Mouse (Mus musculus): ENCODE measurements at regions not wholly inside any gene's neighbourhood (a gene's known extent, or its start where the extent isn't known, plus 50 kb on each side); places are given as distances from the start of the nearest gene placed in this dataset.

- WGBS, result 91% methylated on average over 2 of the region's 2 CpGs
- DNase-seq (ENCODE audit: low spot score), result no peak
These were observed 91.4 kb upstream of the Jag1 start for GRCm38 (mm10) chr2:137207846-137208245.

GRCm38 (mm10) chr2:137204274-137204850 lies 87.9 kb upstream of the Jag1 start:
- DNase-seq (ENCODE audit: low spot score) (no peak), ATAC-seq (ENCODE audit: low FRiP score, low TSS enrichment) (no peak)
- Histone ChIP-seq H3K27ac (replicated peaks) (no peak overlapping the region), H3K4me1 (replicated peaks; ENCODE audit: control insufficient read depth, insufficient read depth) (no peaks in the 10 kb centered on the region), H3K36me3 (ENCODE audit: control insufficient read depth, insufficient read depth, low read length) (no peaks in the 10 kb centered on the region), H3K9ac (ENCODE audit: low read length) (no peak overlapping the region), H3K4me3 (ENCODE audit: low read depth, low read length) (no peak overlapping the region), H3K4me2 (replicated peaks; ENCODE audit: low read depth) (no peak overlapping the region), H3K9me3 (ENCODE audit: control insufficient read depth, low read length) (no peaks in the 10 kb centered on the region), H3K27me3 (ENCODE audit: control insufficient read depth, insufficient read depth, low read length) (no peaks in the 10 kb centered on the region)
- TF ChIP-seq EP300 (optimal IDR thresholded peaks at IDR 0.05), result no peak
- no peak for TF ChIP-seq CTCF (IDR thresholded peaks at IDR 0.05; ENCODE audit: low read depth)
- WGBS, result 73% methylated on average over 6 of the region's 6 CpGs

More at GRCm38 (mm10) chr2:137207846-137208245, 91.4 kb upstream of the Jag1 start:
- no peak overlapping the region for H3K4me3 ChIP-seq (ENCODE audit: low read depth, low read length)
- H3K4me1 ChIP-seq (replicated peaks; ENCODE audit: control insufficient read depth, insufficient read depth), result no peaks in the 10 kb centered on the region
- ATAC-seq (ENCODE audit: low FRiP score, low TSS enrichment), result no peak
- no peak for TF ChIP-seq EP300 (optimal IDR thresholded peaks at IDR 0.05)
- no peak overlapping the region for H3K27ac ChIP-seq (replicated peaks)
- no peaks in the 10 kb centered on the region for H3K27me3 ChIP-seq (ENCODE audit: control insufficient read depth, insufficient read depth, low read length)
- no peak overlapping the region for H3K9ac ChIP-seq (ENCODE audit: low read length)
- no peak overlapping the region for H3K4me2 ChIP-seq (replicated peaks; ENCODE audit: low read depth)
- H3K9me3 ChIP-seq (ENCODE audit: control insufficient read depth, low read length), result no peaks in the 10 kb centered on the region
- no peaks in the 10 kb centered on the region for H3K36me3 ChIP-seq (ENCODE audit: control insufficient read depth, insufficient read depth, low read length)

GRCm38 (mm10) chr2:137200101-137200500 lies 83.7 kb upstream of the Jag1 start:
- Histone ChIP-seq H3K9me3 (ENCODE audit: control insufficient read depth, low read length) (no peaks in the 10 kb centered on the region), H3K9ac (ENCODE audit: low read length) (no peak overlapping the region), H3K27me3 (ENCODE audit: control insufficient read depth, insufficient read depth, low read length) (no peaks in the 10 kb centered on the region), H3K4me3 (ENCODE audit: low read depth, low read length) (no peak overlapping the region), H3K36me3 (ENCODE audit: control insufficient read depth, insufficient read depth, low read length) (no peaks in the 10 kb centered on the region), H3K4me2 (replicated peaks; ENCODE audit: low read depth) (no peak overlapping the region), H3K4me1 (replicated peaks; ENCODE audit: control insufficient read depth, insufficient read depth) (no peaks in the 10 kb centered on the region), H3K27ac (replicated peaks) (no peak overlapping the region)
- DNase-seq (ENCODE audit: low spot score), result no peak
- no peak for TF ChIP-seq EP300 (optimal IDR thresholded peaks at IDR 0.05)
- 73% methylated on average over 4 of the region's 4 CpGs for WGBS
- no peak for ATAC-seq (ENCODE audit: low FRiP score, low TSS enrichment)

GRCm38 (mm10) chr2:137192183-137192582 lies 75.7 kb upstream of the Jag1 start:
- Histone ChIP-seq H3K36me3 (ENCODE audit: control insufficient read depth, insufficient read depth, low read length) (no peaks in the 10 kb centered on the region), H3K4me1 (replicated peaks; ENCODE audit: control insufficient read depth, insufficient read depth) (no peaks in the 10 kb centered on the region), H3K4me2 (replicated peaks; ENCODE audit: low read depth) (0 out of 2 replicates have a peak overlapping the region, but pooled peaks have one; percentile 3), H3K27ac (replicated peaks) (no peak overlapping the region), H3K27me3 (ENCODE audit: control insufficient read depth, insufficient read depth, low read length) (no peaks in the 10 kb centered on the region), H3K4me3 (ENCODE audit: low read depth, low read length) (no peak overlapping the region), H3K9ac (ENCODE audit: low read length) (no peak overlapping the region), H3K9me3 (ENCODE audit: control insufficient read depth, low read length) (no peaks in the 10 kb centered on the region)
- DNase-seq (ENCODE audit: low spot score) (peak; percentile 37), ATAC-seq (ENCODE audit: low FRiP score, low TSS enrichment) (peak; percentile 80)
- WGBS, result 23% methylated on average over 7 of the region's 7 CpGs
- TF ChIP-seq EP300 (optimal IDR thresholded peaks at IDR 0.05) (no peak), CTCF (IDR thresholded peaks at IDR 0.05; ENCODE audit: low read depth) (no peak)

- Histone ChIP-seq H3K27me3 (ENCODE audit: control insufficient read depth, insufficient read depth, low read length) (no peaks in the 10 kb centered on the region), H3K27ac (replicated peaks) (no peak overlapping the region), H3K4me1 (replicated peaks; ENCODE audit: control insufficient read depth, insufficient read depth) (no peaks in the 10 kb centered on the region), H3K4me3 (ENCODE audit: low read depth, low read length) (no peak overlapping the region), H3K4me2 (replicated peaks; ENCODE audit: low read depth) (no peak overlapping the region), H3K9ac (ENCODE audit: low read length) (no peak overlapping the region), H3K9me3 (ENCODE audit: control insufficient read depth, low read length) (no peaks in the 10 kb centered on the region), H3K36me3 (ENCODE audit: control insufficient read depth, insufficient read depth, low read length) (no peaks in the 10 kb centered on the region)
- TF ChIP-seq EP300 (optimal IDR thresholded peaks at IDR 0.05) (no peak), CTCF (IDR thresholded peaks at IDR 0.05; ENCODE audit: low read depth) (no peak)
- DNase-seq (ENCODE audit: low spot score) (no peak), ATAC-seq (ENCODE audit: low FRiP score, low TSS enrichment) (peak; percentile 70)
- WGBS, result 74% methylated on average over 1 of the region's 1 CpGs
These were observed 52.7 kb upstream of the Jag1 start for GRCm38 (mm10) chr2:137169176-137169575.

GRCm38 (mm10) chr2:137168626-137169025 lies 52.2 kb upstream of the Jag1 start:
- Histone ChIP-seq H3K4me3 (ENCODE audit: low read depth, low read length) (no peak overlapping the region), H3K9ac (ENCODE audit: low read length) (no peak overlapping the region), H3K27ac (replicated peaks) (no peak overlapping the region), H3K36me3 (ENCODE audit: control insufficient read depth, insufficient read depth, low read length) (no peaks in the 10 kb centered on the region), H3K4me2 (replicated peaks; ENCODE audit: low read depth) (no peak overlapping the region), H3K9me3 (ENCODE audit: control insufficient read depth, low read length) (no peaks in the 10 kb centered on the region), H3K27me3 (ENCODE audit: control insufficient read depth, insufficient read depth, low read length) (no peaks in the 10 kb centered on the region), H3K4me1 (replicated peaks; ENCODE audit: control insufficient read depth, insufficient read depth) (no peaks in the 10 kb centered on the region)
- no peak for DNase-seq (ENCODE audit: low spot score)
- no peak for ATAC-seq (ENCODE audit: low FRiP score, low TSS enrichment)
- WGBS, result 79% methylated on average over 3 of the region's 3 CpGs
- TF ChIP-seq EP300 (optimal IDR thresholded peaks at IDR 0.05), result no peak
- TF ChIP-seq CTCF (IDR thresholded peaks at IDR 0.05; ENCODE audit: low read depth), result no peak

Measured in stomach, postnatal 0 days (tissue).